Mouse (Mus musculus): ENCODE results near the gene Dgkq. TPM values are rescaled to one million over a fixed set of nuclear protein-coding genes. Genes with fewer than 3 reads are reported as not detected.

The Dgkq gene
- 18.9 and 43.5 TPM in 2 replicates for total RNA-seq (2017)

DNA sequence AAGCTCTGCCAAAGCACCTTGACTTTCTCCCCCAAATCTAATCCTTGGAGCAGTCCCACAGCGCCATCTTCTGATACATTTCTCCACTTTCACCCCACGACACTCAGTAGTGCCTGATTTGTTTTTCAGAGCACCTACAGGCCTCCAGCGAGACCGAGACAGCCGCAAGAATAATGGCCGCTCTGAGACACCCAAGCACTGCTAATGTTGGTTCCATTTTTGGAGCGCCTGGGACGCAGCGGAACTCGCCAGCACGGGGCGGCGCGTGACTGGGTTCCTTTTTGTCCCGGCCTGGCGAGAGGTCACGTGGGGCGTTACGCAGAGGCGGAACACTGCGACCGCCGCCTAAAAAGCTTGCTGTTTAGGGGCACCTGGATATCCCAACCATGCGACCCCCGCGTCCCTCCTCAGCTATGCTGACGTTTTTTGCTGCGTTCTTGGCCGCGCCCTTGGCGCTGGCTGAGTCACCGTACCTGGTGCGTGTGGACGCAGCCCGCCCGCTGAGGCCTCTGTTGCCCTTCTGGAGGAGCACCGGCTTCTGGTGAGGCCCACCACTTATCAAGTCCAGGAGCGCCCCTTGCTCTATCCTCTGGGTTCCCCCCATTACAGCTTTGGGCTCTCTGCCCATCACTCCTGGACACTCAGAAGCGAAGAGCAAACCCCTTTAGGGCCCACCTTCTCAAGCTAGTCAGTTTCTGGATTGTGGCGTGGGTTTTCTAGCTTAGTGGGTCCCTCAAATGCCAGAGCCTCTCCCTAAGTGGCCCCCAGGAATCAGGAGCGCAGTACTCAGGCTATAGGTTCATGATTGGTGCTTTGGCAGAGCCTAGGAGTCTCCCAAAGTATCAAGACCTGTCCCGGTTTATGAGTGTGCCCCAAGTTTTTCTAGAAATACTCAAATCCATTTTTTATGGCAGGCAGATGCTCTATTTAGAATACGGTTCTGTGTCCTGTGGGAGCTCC, at the start of gene Dgkq:
Gene Dgkq (minus strand): TSS at position 696 of the 960 bp plus-strand sequence.
- ATAC-seq (ENCODE audit: extremely low read depth, insufficient number of reproducible peaks, low FRiP score, poor library complexity, severe bottlenecking) = peak; percentile 81

DNA sequence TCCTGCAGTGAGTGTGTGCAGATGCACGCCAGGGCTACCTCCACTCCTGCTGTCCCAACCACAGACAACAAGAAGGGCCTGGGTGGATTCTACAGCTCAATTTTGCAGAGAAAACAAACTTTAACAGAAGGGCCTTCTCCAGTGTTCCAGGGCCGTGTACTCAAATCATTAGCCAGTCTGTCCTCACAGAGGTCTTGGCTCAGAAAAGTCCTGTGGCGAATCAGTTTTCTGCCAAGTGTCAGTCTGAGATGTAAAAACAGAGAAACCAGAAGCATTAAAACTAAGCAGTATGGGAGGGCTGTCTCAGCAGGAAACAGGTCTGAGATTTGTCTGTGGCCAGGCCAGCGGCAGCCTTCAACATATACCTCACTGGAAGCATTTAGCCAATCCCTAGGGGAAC, 48.6 kb upstream of the Dgkq start:
- no peak for ATAC-seq (ENCODE audit: extremely low read depth, insufficient number of reproducible peaks, low FRiP score, poor library complexity, severe bottlenecking)

DNA sequence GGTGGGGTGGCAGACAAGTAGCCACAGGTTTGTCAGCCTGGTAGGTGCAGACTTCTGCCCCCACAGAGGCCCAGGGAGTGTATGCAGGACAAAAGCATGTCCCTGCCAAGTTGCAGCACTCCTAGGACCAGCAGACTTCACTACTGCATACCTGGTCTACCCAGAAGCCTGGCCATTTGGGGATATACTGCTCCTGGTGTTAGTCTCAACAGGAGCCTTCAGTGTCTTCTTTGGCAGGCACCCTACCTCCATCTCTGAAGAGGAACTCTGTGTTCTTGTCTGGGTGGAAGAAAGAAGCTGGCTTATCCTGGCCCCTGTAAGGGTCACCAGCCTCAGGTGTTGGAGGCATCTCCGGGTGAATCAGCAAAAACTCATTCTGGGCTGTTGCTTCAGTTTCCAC, 46.5 kb upstream of the Dgkq start:
- ATAC-seq (ENCODE audit: extremely low read depth, insufficient number of reproducible peaks, low FRiP score, poor library complexity, severe bottlenecking) = no peak

DNA sequence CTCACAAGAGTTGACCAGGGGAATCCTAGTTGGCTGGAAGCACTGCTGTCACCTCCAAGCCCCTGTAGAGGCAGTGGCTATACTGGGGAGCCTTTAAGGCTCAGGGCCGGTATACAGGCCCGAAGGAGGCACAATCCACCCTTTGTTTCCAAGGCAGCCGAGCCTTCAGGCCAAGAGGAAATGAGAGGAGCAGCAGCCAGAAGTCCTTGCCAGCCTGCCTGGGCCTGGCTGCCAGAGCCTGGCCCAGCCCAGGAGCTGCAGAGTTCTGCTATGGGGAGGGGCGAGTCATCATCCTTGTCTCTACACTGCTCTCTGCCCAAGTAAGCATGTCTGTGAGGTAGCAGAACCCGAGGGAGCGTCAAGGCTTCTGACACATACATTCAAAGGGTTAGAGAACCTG, 44.7 kb upstream of the Dgkq start:
- no peak for ATAC-seq (ENCODE audit: extremely low read depth, insufficient number of reproducible peaks, low FRiP score, poor library complexity, severe bottlenecking)

DNA sequence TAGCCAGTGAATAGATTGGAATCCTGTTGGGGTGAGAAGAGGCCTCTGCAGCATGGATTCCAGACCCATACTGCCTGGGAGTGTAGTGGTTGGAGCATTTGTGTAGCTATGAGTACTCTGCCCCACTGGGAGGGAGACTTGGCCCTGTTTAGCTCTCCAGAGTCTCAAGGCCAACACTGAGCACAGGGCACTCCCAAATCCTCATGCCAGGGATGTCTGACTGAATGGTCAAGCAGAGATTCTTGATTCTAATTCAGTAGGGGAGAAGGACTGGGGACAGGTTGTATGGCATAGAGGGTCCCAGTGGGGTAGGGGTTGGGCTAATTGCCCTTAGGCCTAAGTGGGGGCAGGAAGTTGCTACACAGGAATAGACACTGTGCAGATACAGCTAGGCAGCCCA, 44.2 kb upstream of the Dgkq start:
- no peak for ATAC-seq (ENCODE audit: extremely low read depth, insufficient number of reproducible peaks, low FRiP score, poor library complexity, severe bottlenecking)

DNA sequence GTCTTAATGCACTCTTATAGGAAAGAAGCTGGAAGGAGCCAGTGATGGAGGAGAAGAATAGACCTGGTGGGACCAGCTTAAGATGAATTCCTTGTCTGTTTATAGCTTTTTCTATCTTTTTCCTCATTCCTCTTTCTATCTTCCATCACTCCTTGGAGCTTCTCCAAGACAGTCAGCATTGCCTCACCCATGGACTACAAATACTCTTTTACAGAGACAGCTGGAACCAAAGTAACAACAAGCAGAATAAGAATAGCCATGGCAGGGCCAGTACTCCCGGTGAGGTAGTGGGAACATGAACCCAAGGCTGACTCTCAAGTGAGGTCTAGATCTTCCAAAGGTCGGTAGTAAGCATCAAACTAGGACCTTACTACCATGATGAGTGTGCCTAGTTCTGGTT, 43.6 kb upstream of the Dgkq start:
- ATAC-seq (ENCODE audit: extremely low read depth, insufficient number of reproducible peaks, low FRiP score, poor library complexity, severe bottlenecking) = no peak

DNA sequence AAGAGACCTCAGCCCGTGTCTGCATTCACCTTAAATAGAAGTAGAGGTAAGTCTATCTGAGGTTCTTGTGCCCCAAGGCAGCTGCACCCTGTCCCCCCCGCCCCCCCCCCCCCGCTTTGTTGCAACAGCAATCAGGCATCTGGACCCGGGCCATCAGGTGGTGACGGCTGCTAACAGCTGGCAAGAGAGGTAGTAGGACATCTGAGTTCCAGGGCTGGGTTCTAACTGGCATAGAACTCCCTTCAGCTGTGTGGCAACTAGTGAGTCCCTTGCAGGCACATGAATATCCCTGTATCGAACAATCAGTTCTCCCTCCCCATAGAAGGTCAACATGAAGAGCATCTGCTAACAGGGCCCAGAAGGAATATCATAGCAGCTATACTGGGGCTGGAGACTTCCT, 42.5 kb upstream of the Dgkq start:
- ATAC-seq (ENCODE audit: extremely low read depth, insufficient number of reproducible peaks, low FRiP score, poor library complexity, severe bottlenecking) = no peak

DNA sequence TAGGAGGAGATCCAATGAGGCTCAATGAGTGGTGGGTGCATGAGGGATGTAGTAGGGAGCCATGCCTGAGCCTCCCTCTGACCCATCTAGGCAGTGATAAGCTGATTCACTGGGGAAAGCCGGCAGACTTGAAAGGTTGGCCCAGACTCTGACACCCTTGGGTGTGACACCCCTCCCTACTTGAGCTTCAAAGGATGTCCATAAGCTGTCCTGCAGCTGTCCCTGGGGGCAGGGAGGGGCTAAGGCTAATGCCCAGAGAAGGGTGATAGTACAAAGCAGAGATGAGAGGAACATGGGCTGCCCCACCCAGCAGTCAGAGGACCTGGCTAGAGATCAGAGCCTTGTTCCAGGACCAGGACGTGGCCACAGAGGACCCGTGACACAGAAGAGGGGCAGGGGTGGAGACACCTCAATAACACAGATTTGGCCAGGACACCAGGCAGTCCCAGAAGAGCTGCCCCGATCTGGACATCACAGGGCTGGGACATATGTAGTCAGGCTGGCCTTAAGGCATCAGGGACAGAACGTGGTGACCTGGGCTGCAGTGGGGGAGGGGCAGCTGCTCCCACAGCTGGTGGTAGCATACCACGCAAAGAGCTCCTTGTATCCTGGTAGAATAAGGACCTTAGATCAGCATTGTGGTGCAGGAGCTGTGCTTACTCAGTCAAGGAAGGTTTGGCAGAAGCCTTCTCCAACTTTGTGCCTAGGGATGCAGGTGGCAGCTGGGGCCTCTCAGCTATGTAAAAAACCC, 39.7 kb upstream of the Dgkq start:
- ATAC-seq (ENCODE audit: extremely low read depth, insufficient number of reproducible peaks, low FRiP score, poor library complexity, severe bottlenecking) = no peak

DNA sequence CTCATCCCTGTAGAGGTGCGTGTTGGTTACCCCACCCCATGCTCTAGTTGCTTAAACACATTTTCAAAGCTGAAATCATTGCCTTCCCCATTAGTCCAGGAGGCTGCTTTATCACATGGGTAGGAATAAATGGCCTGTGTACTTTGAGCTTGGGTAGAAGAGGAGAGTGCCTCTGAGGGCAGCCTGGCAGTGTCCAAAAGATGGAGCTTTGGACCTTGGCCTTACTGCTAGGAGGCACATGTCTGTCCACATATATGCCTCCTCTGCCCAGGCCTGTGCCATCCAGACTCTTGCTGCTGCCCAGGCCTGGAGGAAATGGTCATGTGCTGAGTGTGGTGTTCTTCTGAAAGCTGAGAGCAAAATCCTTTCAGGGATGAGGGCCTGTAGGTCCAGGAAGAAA, 38.9 kb upstream of the Dgkq start:
- no peak for ATAC-seq (ENCODE audit: extremely low read depth, insufficient number of reproducible peaks, low FRiP score, poor library complexity, severe bottlenecking)

DNA sequence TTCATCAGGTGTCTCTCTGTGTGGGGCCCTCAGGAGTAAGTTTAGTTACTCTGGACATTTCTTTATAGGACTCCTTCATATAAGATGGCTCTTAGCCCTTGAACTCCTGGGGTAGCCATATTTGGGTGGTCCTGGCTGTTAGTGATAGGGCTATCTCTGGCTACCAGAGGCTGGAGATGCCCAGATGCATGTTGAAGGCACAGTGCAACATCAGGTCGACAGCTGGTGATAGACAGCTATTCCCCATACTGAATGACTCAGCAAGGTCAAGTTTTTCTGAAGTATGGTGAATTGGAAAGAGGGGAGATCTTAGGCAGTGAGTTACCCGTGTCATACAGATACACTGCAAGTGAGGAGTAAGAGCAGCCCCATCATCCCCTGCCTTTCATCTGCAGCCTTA, 38.3 kb upstream of the Dgkq start:
- ATAC-seq (ENCODE audit: extremely low read depth, insufficient number of reproducible peaks, low FRiP score, poor library complexity, severe bottlenecking) = no peak

DNA sequence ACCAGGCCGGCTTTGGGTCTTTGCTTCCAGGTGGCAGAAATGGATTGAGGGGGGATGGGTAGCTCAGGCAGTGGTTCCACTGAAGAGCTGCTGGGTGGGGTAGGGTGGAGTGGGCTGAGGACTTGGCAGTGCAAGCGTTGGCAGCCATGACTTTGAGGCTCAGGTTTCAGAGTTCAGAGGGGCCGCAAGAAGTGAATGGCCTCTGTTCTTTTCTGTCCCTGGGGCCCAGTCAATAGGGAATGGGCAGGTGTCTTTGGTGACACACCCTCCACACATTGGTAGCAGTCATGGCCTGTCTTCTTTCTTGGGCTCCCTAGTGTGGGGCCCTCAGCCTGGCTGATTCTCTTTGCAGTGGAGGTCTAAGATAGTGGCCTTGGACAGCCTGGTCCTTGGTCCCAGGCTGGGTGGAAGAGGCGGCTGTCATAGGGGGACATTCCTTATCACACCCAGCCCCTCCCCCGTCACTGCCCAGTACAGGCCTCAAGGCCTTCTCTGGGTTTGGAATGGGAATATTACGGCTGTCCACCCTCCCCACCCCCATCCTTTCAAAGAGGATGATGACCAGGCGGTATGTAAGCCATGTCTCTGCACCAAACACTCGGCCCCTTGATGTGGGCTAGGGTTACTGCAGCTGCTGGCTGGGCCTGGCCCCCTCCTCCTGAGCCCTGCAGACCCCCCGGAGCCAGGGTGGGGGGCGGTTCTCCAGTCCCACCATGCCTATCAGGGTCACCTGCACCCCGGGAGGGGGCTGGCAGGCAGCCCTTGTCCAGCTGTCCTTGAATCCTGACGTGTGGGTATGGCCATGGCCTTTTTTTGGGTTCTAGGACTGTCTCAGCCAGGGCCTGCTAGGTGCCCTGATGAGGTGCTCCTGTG, 34.5 kb upstream of the Dgkq start:
- ATAC-seq (ENCODE audit: extremely low read depth, insufficient number of reproducible peaks, low FRiP score, poor library complexity, severe bottlenecking) = no peak

DNA sequence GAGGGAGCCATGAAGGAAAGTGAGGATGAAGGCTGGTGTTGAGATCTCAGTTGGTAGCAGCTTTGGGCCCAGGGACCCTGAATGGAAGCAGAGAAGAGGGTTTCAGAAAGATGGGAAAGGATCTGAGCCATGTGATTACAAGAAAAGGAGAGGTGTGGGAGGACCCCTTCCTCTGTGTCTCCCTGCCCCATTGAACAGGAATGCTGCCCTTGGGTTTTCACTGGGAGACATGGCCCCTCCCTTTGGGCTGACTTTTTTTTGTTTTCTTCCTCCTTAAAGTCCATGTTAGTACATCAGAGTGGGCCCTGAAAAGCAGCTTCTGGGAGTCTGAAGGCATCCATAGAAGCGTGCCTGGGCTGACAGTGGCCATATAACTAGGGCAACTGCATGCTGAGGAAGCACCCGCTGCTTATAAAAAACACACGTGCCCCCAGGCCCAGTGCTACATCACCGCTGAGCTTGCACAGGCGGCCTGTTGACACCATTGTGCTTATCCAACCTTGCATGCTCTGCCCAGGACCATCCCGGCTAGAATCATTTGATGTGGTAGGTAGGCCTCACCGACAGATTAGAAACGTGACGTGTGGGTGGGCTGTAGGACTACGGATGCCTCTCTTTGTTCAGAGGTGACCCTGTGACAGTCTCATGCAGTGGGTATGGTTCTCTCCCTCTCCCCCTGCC, 32.0 kb upstream of the Dgkq start:
- no peak for ATAC-seq (ENCODE audit: extremely low read depth, insufficient number of reproducible peaks, low FRiP score, poor library complexity, severe bottlenecking)

DNA sequence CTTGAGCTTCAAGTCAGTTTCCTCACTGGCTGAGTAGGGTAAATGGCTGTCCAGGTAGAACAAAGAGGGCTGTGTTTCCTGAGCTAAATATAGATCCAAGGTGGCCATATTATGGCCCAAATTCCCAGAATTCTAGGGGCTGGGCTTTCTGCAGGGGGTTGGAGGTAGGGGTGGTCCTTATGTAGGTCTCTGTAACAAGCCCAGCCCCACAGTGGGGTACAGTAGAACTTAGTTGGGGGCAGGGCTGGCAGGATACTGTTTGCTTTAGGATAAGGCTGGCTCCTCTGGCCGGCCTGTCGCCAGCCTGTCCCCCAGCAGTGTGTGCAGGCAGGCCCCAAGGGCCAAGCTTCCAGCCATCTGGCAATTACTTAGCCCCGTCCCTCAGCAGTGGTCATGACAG, 30.9 kb upstream of the Dgkq start:
- no peak for ATAC-seq (ENCODE audit: extremely low read depth, insufficient number of reproducible peaks, low FRiP score, poor library complexity, severe bottlenecking)

DNA sequence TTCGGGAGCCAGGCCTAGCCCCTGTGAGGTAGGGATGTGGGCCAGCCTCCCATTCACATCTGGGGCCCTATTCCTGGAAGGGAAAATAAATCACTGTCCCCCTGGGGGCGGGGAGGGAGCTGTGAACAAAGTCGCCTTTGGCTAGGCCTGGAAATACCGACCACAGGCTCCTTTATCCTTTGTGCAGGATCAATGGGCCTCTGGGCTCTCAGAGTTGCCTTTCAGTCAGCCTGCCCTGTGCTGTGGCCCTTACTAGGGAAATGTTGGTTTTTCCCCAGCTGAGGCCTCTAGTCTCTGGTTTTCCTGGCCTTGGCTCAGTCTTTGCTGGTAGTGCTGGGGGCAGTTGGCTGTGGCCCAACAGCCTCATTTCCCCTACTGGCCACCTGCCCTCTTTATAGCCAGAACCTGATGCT, 27.9 kb upstream of the Dgkq start:
- no peak for ATAC-seq (ENCODE audit: extremely low read depth, insufficient number of reproducible peaks, low FRiP score, poor library complexity, severe bottlenecking)

DNA sequence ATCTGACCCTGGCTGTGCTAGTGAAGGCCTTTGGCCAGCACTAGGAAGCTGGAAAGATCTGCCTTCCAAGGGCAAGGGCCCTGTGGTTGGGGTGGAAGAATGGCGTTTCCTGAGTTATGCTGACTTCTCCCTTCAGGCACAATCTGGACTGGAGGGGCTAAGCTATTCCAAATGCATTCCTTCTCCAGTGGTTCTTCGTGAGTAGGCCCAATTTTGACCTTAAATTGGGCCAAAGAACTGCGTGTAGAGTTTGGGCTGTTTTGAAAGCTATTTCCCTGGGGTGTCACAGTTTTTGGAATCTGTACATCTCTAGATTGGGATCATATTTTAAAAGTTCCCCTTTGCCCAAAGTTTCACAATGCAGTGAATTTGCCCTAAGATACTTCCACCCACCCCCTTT, 27.1 kb upstream of the Dgkq start:
- no peak for ATAC-seq (ENCODE audit: extremely low read depth, insufficient number of reproducible peaks, low FRiP score, poor library complexity, severe bottlenecking)

DNA sequence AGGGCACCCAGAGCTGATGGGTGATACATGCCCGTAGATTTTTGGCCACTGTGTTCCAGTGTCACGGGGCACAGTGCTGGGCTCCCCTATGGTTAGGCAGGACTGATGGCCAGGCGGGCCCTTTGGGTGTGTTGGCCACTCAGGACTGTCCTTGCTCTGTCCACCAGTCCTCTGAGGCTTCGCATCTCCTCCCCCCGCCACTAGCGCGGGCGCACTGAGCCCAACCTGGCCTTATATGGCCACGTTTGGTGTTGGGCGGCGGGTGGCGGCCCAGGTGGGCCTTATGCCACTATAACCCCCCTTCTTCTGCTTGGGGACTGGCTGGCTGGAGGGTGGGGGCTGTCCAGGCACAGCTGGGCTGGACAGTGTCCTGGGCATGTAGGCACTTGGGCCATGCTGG, 26.4 kb upstream of the Dgkq start:
- ATAC-seq (ENCODE audit: extremely low read depth, insufficient number of reproducible peaks, low FRiP score, poor library complexity, severe bottlenecking) = no peak

DNA sequence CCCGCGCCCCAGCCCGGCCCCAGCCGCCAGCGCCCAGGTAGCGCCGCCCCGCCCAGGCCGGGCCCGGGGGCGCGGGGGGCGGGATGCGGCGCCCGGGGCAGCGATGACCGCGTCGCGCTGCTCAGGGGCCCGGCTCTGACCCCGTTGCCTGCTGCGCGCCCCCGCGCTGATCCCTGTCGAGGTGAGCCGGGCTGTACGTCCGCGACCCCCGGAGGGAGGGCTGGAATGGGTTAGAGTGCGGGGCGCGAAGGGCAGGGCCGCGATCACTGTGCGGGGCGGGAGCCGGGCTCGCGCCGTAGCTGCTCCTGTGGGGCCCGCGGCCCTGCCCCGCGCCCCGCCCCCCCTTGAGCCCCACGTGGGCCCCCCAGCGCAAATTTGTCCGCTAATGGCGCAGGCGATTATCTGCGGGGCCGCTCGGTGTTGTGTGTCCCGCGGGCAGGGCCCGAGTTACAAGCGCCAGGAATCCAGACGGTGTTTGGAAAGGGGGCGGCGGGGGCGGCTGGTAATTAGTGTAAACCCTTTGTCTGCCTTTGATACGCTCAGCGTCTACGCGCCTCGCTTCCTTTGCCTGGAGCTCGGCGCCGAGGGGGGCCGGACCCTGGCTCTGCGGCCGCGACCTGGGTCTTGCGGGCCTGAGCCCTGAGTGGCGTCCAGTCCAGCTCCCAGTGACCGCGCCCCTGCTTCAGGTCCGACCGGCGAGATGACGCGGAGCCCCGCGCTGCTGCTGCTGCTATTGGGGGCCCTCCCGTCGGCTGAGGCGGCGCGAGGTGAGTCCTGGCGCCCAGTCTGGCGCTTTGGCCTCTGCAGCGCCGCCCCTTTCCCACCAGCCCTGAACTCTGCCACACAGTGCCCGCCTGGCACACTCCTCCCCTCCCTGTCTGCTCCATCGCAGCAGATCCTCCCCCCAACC, 25.1 kb upstream of the Dgkq start:
- ATAC-seq (ENCODE audit: extremely low read depth, insufficient number of reproducible peaks, low FRiP score, poor library complexity, severe bottlenecking) = no peak

DNA sequence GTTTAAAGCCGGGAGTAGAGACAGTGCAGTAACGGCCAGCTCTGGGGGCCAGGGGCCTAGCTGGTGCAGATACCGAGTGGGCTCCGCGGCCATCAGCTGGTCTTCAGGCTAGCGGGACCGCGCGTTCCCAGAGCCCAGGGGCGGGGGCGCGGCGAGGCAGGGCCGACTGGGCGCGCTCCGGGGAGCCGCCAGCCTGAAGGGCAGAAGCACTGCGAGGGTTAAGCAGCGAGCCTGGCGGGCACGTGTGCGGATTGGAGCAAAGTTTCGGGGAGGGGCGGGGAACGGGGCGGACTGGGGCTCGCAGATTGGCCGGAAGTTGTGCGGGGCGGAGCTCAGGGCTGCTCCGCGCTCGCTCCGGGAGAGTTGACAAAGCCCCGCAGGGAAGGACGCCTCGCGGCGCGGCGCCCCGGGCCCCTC, 24.4 kb upstream of the Dgkq start:
- peak; percentile 85 for ATAC-seq (ENCODE audit: extremely low read depth, insufficient number of reproducible peaks, low FRiP score, poor library complexity, severe bottlenecking)

Measured in neutrophil, adult 5-6 weeks (primary cell).